Mouse (Mus musculus) myocyte (in vitro differentiated cells): ENCODE results near the gene 1700088E04Rik. TPM values are rescaled to one million over a fixed set of nuclear protein-coding genes. Genes with fewer than 3 reads are reported as not detected.

Experiments
- H3K27me3 ChIP-seq: one replicate; pipeline ENCODE4 v1.6.1; 2011; ENCODE audit not compliant: control insufficient read depth, insufficient read depth, insufficient read length
- H3K36me3 ChIP-seq: one replicate; pipeline ENCODE4 v1.6.1; 2011; ENCODE audit not compliant: control insufficient read depth, insufficient read depth
- H3K4me2 ChIP-seq: one replicate; pipeline ENCODE4 v1.6.1; 2011; ENCODE audit warnings: low read depth, control low read depth
- H3K4me3 ChIP-seq: one replicate; pipeline ENCODE4 v1.5.1; 2011; ENCODE audit warnings: mild to moderate bottlenecking, control low read depth, moderate library complexity
- H3K79me2 ChIP-seq: one replicate; pipeline ENCODE4 v1.6.1; 2011; ENCODE audit not compliant: control insufficient read depth, insufficient read depth
- H3ac ChIP-seq: one replicate; pipeline ENCODE4 v1.6.1; 2011; ENCODE audit not compliant: control insufficient read depth, insufficient read length
- CEBPB ChIP-seq: IDR thresholded peaks from 2 replicates; pipeline ENCODE4 v1.6.1; 2011; ENCODE audit warnings: mild to moderate bottlenecking, moderate library complexity; ENCODE audit not compliant: poor library complexity, insufficient read depth, severe bottlenecking
- E2F4 ChIP-seq: IDR thresholded peaks from one replicate; pipeline ENCODE4 v1.6.1; 2011; ENCODE audit warnings: mild to moderate bottlenecking, control low read depth, moderate library complexity; ENCODE audit not compliant: insufficient read depth
- MAX ChIP-seq: IDR thresholded peaks from one replicate; pipeline ENCODE4 v1.6.1; 2011; ENCODE audit warnings: low read depth, mild to moderate bottlenecking, control low read depth
- MYOD1 ChIP-seq, 3 experiments: IDR thresholded peaks; one replicate each; pipeline ENCODE4 v1.6.1; 2011; ENCODE audit warnings: control low read depth in 2 of 3, low read depth in 2 of 3, mild to moderate bottlenecking in 2 of 3, moderate library complexity in 1 of 3; ENCODE audit not compliant: insufficient read length in 2 of 3, control insufficient read depth in 1 of 3
- MYOG ChIP-seq, 3 experiments: IDR thresholded peaks; one replicate each; pipeline ENCODE4 v1.6.1; 2011; ENCODE audit warnings: control low read depth in 2 of 3, low read depth in 2 of 3, mild to moderate bottlenecking in 2 of 3; ENCODE audit not compliant: insufficient read length in 2 of 3, control insufficient read depth in 1 of 3, insufficient read depth in 1 of 3
- POLR2A ChIP-seq: IDR thresholded peaks from one replicate; pipeline ENCODE4 v1.6.1; 2011; ENCODE audit warnings: low read depth, mild to moderate bottlenecking, control low read depth, moderate library complexity; ENCODE audit not compliant: insufficient read length
- POLR2AphosphoS2 ChIP-seq: IDR thresholded peaks from one replicate; pipeline ENCODE4 v1.6.1; 2011; ENCODE audit warnings: low read depth, control low read depth; ENCODE audit not compliant: insufficient read length
- REST ChIP-seq: IDR thresholded peaks from one replicate; pipeline ENCODE4 v1.6.1; 2011; ENCODE audit warnings: mild to moderate bottlenecking, control low read depth, moderate library complexity; ENCODE audit not compliant: insufficient read depth, insufficient read length
- SRF ChIP-seq: IDR thresholded peaks from one replicate; pipeline ENCODE4 v1.6.1; 2011; ENCODE audit warnings: low read depth; ENCODE audit not compliant: control insufficient read depth, insufficient read length
- TCF12 ChIP-seq: IDR thresholded peaks from one replicate; pipeline ENCODE4 v1.6.1; 2011; ENCODE audit warnings: mild to moderate bottlenecking, control low read depth; ENCODE audit not compliant: poor library complexity, insufficient read depth, severe bottlenecking
- TCF3 ChIP-seq: IDR thresholded peaks from one replicate; pipeline ENCODE4 v1.6.1; 2011; ENCODE audit warnings: low read depth, control low read depth; ENCODE audit not compliant: insufficient read length
- USF1 ChIP-seq: IDR thresholded peaks from one replicate; pipeline ENCODE4 v1.6.1; 2011; ENCODE audit warnings: low read depth, mild to moderate bottlenecking, control low read depth, moderate library complexity
- polyA plus RNA-seq: library from polyadenylated mRNA; unstranded; fragments of >200 nt; fragmentation: generic; extraction: Trizol; gene quantifications from one replicate; pipeline ENCODE4 v1.2.1, GENCODE M21; 2012; ENCODE audit warnings: missing spikeins

The 1700088E04Rik gene
- polyA plus RNA-seq, 1 experiment: 15.2 TPM

DNA sequence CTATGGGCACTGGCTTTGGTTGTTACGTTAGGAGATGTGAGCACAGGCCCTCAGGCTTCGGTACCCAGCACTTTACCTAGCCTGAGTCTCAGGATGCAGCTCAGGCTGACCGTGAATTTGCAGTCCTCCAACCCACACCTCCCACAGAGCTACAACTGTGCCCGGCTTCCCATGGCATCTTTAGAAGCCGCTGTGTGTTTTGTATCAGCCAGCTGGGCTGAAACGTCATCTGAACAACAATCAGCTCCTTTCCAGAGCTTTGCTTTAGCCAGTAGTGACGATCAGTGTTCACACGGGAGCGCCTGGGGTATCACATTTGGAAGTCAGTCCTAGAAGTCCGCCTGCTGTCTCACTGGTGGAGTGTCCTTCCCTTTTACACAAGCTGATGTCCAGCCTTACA is 37.8 kb downstream of the 1700088E04Rik start:
- Histone ChIP-seq H3K4me2 (no peak overlapping the region), H3K36me3 (no peaks in the 10 kb centered on the region), H3K27me3 (no peaks in the 10 kb centered on the region), H3K4me3 (no peak overlapping the region), H3K79me2 (no peaks in the 10 kb centered on the region), H3ac (no peak overlapping the region)
- TF ChIP-seq CEBPB (no peak), POLR2A (no peak), SRF (no peak), USF1 (no peak), POLR2AphosphoS2 (no peak), TCF12 (no peak), REST (no peak), E2F4 (no peak), MAX (no peak)

- TF ChIP-seq MAX (no peak), E2F4 (no peak), TCF3 (no peak)
Measured at GRCm38 (mm10) chr15:79101531-79101930, 39.5 kb downstream of the 1700088E04Rik start.

GRCm38 (mm10) chr15:79100391-79100790 is 40.7 kb downstream of the 1700088E04Rik start:
- H3K36me3 ChIP-seq: peaks cover 8% of the 10 kb centered on the region
- no peak overlapping the region for H3K4me2 ChIP-seq
- no peaks in the 10 kb centered on the region for H3K27me3 ChIP-seq
- H3K4me3 ChIP-seq: no peak overlapping the region
- no peaks in the 10 kb centered on the region for H3K79me2 ChIP-seq
- TF ChIP-seq SRF (no peak), MYOG (IDR thresholded peaks at IDR 0.05; ENCODE audit: control insufficient read depth in 1 of 3, insufficient read depth in 1 of 3, insufficient read length in 2 of 3, low read depth in 2 of 3) (no peak), TCF3 (no peak), REST (no peak), POLR2A (no peak), POLR2AphosphoS2 (no peak), MYOD1 (IDR thresholded peaks at IDR 0.05; ENCODE audit: control insufficient read depth in 1 of 3, insufficient read length in 2 of 3, low read depth in 2 of 3) (no peak), USF1 (no peak), TCF12 (no peak), CEBPB (no peak), MAX (no peak), E2F4 (no peak)
- no peak overlapping the region for H3ac ChIP-seq

More at GRCm38 (mm10) chr15:79101531-79101930, 39.5 kb downstream of the 1700088E04Rik start:
- Histone ChIP-seq H3K4me3 (no peak overlapping the region), H3K79me2 (no peaks in the 10 kb centered on the region), H3K36me3 (no peaks in the 10 kb centered on the region), H3K27me3 (no peaks in the 10 kb centered on the region), H3ac (no peak overlapping the region), H3K4me2 (no peak overlapping the region)

DNA sequence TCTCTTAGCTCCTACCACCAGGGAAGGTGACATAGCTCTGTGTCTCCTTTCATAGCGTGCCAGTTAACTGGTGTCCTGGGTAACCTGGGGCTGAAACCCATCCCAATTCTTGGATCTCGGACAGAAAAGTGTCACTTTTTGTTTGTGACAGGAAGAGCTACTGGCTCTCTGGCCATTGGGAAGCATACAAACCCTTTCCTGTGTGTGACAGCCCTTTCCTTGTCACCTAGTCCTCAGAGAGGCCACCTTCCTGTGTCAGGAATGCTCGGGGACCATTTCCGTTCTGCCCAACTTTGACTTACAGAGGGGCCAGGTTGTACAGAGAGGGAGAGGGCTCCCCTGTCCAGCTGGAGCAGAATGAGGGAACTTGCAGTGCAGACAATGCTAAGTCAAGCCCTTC is 41.6 kb downstream of the 1700088E04Rik start:
- no peak overlapping the region for H3ac ChIP-seq
- TF ChIP-seq MAX: no peak
- no peak for TF ChIP-seq CEBPB
- TF ChIP-seq POLR2AphosphoS2: no peak
- no peak for TF ChIP-seq E2F4
- no peak for TF ChIP-seq TCF12
- H3K79me2 ChIP-seq: no peaks in the 10 kb centered on the region
- H3K4me2 ChIP-seq: no peak overlapping the region
- H3K36me3 ChIP-seq: peaks cover 13% of the 10 kb centered on the region
- no peak overlapping the region for H3K4me3 ChIP-seq
- H3K27me3 ChIP-seq: no peaks in the 10 kb centered on the region

DNA sequence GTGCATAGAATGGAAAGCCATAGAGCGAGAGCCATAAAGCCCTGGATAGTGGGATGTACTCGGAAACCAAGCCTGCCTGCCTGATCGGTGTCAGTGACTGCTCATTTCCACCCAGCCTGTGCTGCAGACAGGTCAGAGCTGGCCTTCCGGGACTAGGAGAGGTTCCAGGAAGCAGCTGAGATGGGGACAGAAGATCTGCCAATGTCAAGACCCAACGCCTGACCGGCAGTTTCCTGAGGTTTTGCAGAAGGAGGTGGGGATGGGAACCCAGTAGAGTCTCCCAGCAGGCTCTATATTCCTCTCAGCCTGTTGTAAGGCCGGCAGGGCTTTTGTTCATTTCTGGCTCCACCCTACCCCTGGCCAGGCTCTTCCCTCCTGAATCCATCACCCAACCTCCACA is 42.2 kb downstream of the 1700088E04Rik start:
- H3K79me2 ChIP-seq: no peaks in the 10 kb centered on the region
- peaks cover 19% of the 10 kb centered on the region for H3K36me3 ChIP-seq
- no peak overlapping the region for H3ac ChIP-seq
- H3K4me2 ChIP-seq: no peak overlapping the region
- TF ChIP-seq REST (no peak), USF1 (no peak), POLR2AphosphoS2 (no peak), SRF (no peak), TCF3 (no peak), MYOD1 (IDR thresholded peaks at IDR 0.05; ENCODE audit: control insufficient read depth in 1 of 3, insufficient read length in 2 of 3, low read depth in 2 of 3) (no peak), POLR2A (no peak), E2F4 (no peak), MYOG (IDR thresholded peaks at IDR 0.05; ENCODE audit: control insufficient read depth in 1 of 3, insufficient read depth in 1 of 3, insufficient read length in 2 of 3, low read depth in 2 of 3) (no peak), CEBPB (no peak), MAX (no peak), TCF12 (no peak)
- H3K4me3 ChIP-seq: no peak overlapping the region
- no peaks in the 10 kb centered on the region for H3K27me3 ChIP-seq
